Mouse (Mus musculus) forebrain, embryonic 10.5 days (tissue): ENCODE data around the gene Zfp568. TPM values are rescaled to one million over a fixed set of nuclear protein-coding genes. Genes with fewer than 3 reads are reported as not detected.

Experiments
- polyA plus RNA-seq: library from polyadenylated mRNA; unstranded; fragments of >200 nt; fragmentation: Nextera tagmentation; extraction: Ambion mirVana; gene quantifications from 2 replicates; pipeline ENCODE4 v1.2.1, GENCODE M21; 2016

Gene Zfp568
- polyA plus RNA-seq, 1 experiment from 2014 or later = 22.7 TPM

Other genes with a start within 250 kb of the Zfp568 start
- 11.6 and 11.8 TPM in 2 replicates for gene Zfp84, start 215.4 kb upstream of the Zfp568 start, polyA plus RNA-seq
- 6.9 and 7.0 TPM in 2 replicates for gene Zfp30, start 200.0 kb upstream of the Zfp568 start, polyA plus RNA-seq
- 11.6 and 13.2 TPM in 2 replicates for gene Zfp790, start 167.8 kb upstream of the Zfp568 start, polyA plus RNA-seq
- gene Zfp940, start 130.3 kb upstream of the Zfp568 start, polyA plus RNA-seq = 10.5 and 10.6 TPM in 2 replicates
- gene Zfp420, start 124.0 kb upstream of the Zfp568 start, polyA plus RNA-seq = 8.4 and 9.0 TPM in 2 replicates
- gene Zfp27, start 77.4 kb upstream of the Zfp568 start, polyA plus RNA-seq = 9.8 and 10.0 TPM in 2 replicates
- gene Zfp383, start 75.7 kb upstream of the Zfp568 start, polyA plus RNA-seq = 4.0 and 5.2 TPM in 2 replicates
- 13.5 and 13.8 TPM in 2 replicates for gene Zfp74, start 29.9 kb upstream of the Zfp568 start, polyA plus RNA-seq
- gene Zfp14, start 67.4 kb downstream of the Zfp568 start, polyA plus RNA-seq = 2.8 and 3.6 TPM in 2 replicates
- 5.9 and 6.4 TPM in 2 replicates for gene Zfp82, start 88.9 kb downstream of the Zfp568 start, polyA plus RNA-seq
- 2.2 and 2.8 TPM in 2 replicates for gene Gm26920, start 106.5 kb downstream of the Zfp568 start, polyA plus RNA-seq
- gene Zfp566, start 106.6 kb downstream of the Zfp568 start, polyA plus RNA-seq = 17.3 and 18.1 TPM in 2 replicates
- gene Zfp260, start 110.8 kb downstream of the Zfp568 start, polyA plus RNA-seq = 104 TPM in 2 replicates
- 10.7 and 11.5 TPM in 2 replicates for gene Zfp382, start 138.0 kb downstream of the Zfp568 start, polyA plus RNA-seq
- gene Zfp146, start 185.8 kb downstream of the Zfp568 start, polyA plus RNA-seq = 20.3 and 21.1 TPM in 2 replicates
- gene Cox7a1, start 200.2 kb downstream of the Zfp568 start, polyA plus RNA-seq = 4.0 and 4.5 TPM in 2 replicates
- gene Capns1, start 214.9 kb downstream of the Zfp568 start, polyA plus RNA-seq = 45.9 and 51.2 TPM in 2 replicates
- 163 and 169 TPM in 2 replicates for gene Polr2i, start 248.0 kb downstream of the Zfp568 start, polyA plus RNA-seq
- gene Tbcb, start 248.3 kb downstream of the Zfp568 start, polyA plus RNA-seq = 248 and 257 TPM in 2 replicates